Mouse (Mus musculus) G1E-ER4 (cell line): ENCODE results near the gene Pdlim5. TPM values are rescaled to one million over a fixed set of nuclear protein-coding genes. Genes with fewer than 3 reads are reported as not detected.

Source experiments
- GATA1 ChIP-seq: IDR thresholded peaks from one replicate; pipeline ENCODE4 v1.8.0; 2012; ENCODE audit warnings: low read length, inconsistent platforms
- polyA plus RNA-seq: library from polyadenylated mRNA; stranded (reverse); fragments of >175 nt; gene quantifications from 2 replicates; pipeline ENCODE4 v1.2.3, GENCODE M21; 2012

The Pdlim5 gene
- 30.8 and 38.6 TPM in 2 replicates for polyA plus RNA-seq

- no peak for TF ChIP-seq GATA1
These were observed at the start of gene Pdlim5 for GRCm38 (mm10) chr3:142395520-142396193. TSS of gene Pdlim5 (minus strand) at chr3:142395696.

- TF ChIP-seq GATA1, result no peak
These were observed 48.2 kb upstream of the Pdlim5 start for GRCm38 (mm10) chr3:142443710-142444043.

- no peak for TF ChIP-seq GATA1
These were observed 47.7 kb upstream of the Pdlim5 start for GRCm38 (mm10) chr3:142443006-142443709.

- no peak for TF ChIP-seq GATA1
These were observed 46.7 kb upstream of the Pdlim5 start for GRCm38 (mm10) chr3:142442161-142442560.

- no peak for TF ChIP-seq GATA1
These were observed 45.6 kb upstream of the Pdlim5 start for GRCm38 (mm10) chr3:142441142-142441541.

- no peak for TF ChIP-seq GATA1
These were observed 44.7 kb upstream of the Pdlim5 start for GRCm38 (mm10) chr3:142440191-142440590.

- TF ChIP-seq GATA1, result no peak
These were observed 44.1 kb upstream of the Pdlim5 start for GRCm38 (mm10) chr3:142439591-142440093.

GRCm38 (mm10) chr3:142436824-142437223 lies 41.3 kb upstream of the Pdlim5 start:
- TF ChIP-seq GATA1, result no peak

GRCm38 (mm10) chr3:142436212-142436611 lies 40.7 kb upstream of the Pdlim5 start:
- TF ChIP-seq GATA1, result no peak

- TF ChIP-seq GATA1, result no peak
These were observed 39.3 kb upstream of the Pdlim5 start for GRCm38 (mm10) chr3:142434786-142435168.

- no peak for TF ChIP-seq GATA1
These were observed 38.8 kb upstream of the Pdlim5 start for GRCm38 (mm10) chr3:142434127-142434785.

GRCm38 (mm10) chr3:142431481-142431880 lies 36.0 kb upstream of the Pdlim5 start:
- no peak for TF ChIP-seq GATA1

- TF ChIP-seq GATA1, result no peak
These were observed 34.6 kb upstream of the Pdlim5 start for GRCm38 (mm10) chr3:142430048-142430447.

- TF ChIP-seq GATA1, result no peak
These were observed 31.3 kb upstream of the Pdlim5 start for GRCm38 (mm10) chr3:142426806-142427205.

- no peak for TF ChIP-seq GATA1
These were observed 28.6 kb upstream of the Pdlim5 start for GRCm38 (mm10) chr3:142424134-142424533.

- TF ChIP-seq GATA1, result no peak
These were observed 28.0 kb upstream of the Pdlim5 start for GRCm38 (mm10) chr3:142423501-142423917.

GRCm38 (mm10) chr3:142422229-142422628 lies 26.7 kb upstream of the Pdlim5 start:
- TF ChIP-seq GATA1, result no peak

GRCm38 (mm10) chr3:142421470-142421869 lies 26.0 kb upstream of the Pdlim5 start:
- TF ChIP-seq GATA1, result no peak
